In genomic region chr14:55052496-55052895, GRCm38 (mm10) we compare ENCODE assay signal across 11 mouse cellular contexts. TPM values are rescaled to one million over a fixed set of nuclear protein-coding genes. Genes with fewer than 3 reads are reported as not detected.
A peak's percentile ranks its signal among the peaks of the same experiment; 100 is the strongest.
DNase-seq lines count a peak whose midpoint lies in the region; ATAC-seq and TF ChIP-seq lines count a peak whose summit lies in the region.
"Had no signal": no experiment of that assay in that cellular context is flagged by ENCODE, and none has a peak within 500 bp of the region (broad histone marks: within the 10 kb centered on the region; RNA-seq: fewer than 3 reads in every experiment).

No protein-coding gene starts in this region.

- H3K36me3 ChIP-seq in kidney, embryonic 14.5 days (ENCODE audit: control insufficient read depth, insufficient read depth, low read length) = no peaks in the 10 kb centered on the region
- no peaks in the 10 kb centered on the region for H3K36me3 ChIP-seq in midbrain, postnatal 0 days (ENCODE audit: insufficient read depth, low read length)
- H3K36me3 ChIP-seq: G1E; limb, embryonic 13.5 days had no signal

- H3K4me3 ChIP-seq in kidney, embryonic 14.5 days (ENCODE audit: low read length) = no peak overlapping the region
- no peak overlapping the region for H3K4me3 ChIP-seq in midbrain, postnatal 0 days (ENCODE audit: low read depth, low read length)
- H3K4me3 ChIP-seq: erythroblast, embryonic 14.5 days; limb, embryonic 13.5 days had no signal

- no peak for ATAC-seq in kidney, embryonic 14.5 days (ENCODE audit: low FRiP score, low TSS enrichment)
- ATAC-seq in midbrain, postnatal 0 days (ENCODE audit: low FRiP score) = no peak
- ATAC-seq in megakaryocyte-erythroid progenitor cell, adult 5-6 weeks (replicated peaks; ENCODE audit: low FRiP score, low TSS enrichment, poor library complexity, severe bottlenecking) = no peak

- peak; percentile 19 for DNase-seq in kidney, adult 18-20 months
- DNase-seq in brain, embryonic 18.5 days (ENCODE audit: low read depth, low spot score) = peak; percentile 85
- DNase-seq in frontal cortex, postnatal 14 days (ENCODE audit: low spot score in 2 of 2) = peak; percentile 69 to 75
- DNase-seq in midbrain, postnatal 0 days (ENCODE audit: low spot score) = peak; percentile 95
- no peak for DNase-seq in gastrocnemius, postnatal 36 days
- no peak for DNase-seq in spleen, adult 12 weeks (ENCODE audit: low spot score)

- no peaks in the 10 kb centered on the region for H3K27me3 ChIP-seq in kidney, embryonic 14.5 days (ENCODE audit: control insufficient read depth, insufficient read depth, low read length)
- no peaks in the 10 kb centered on the region for H3K27me3 ChIP-seq in midbrain, postnatal 0 days (ENCODE audit: insufficient read depth, low read length)
- H3K27me3 ChIP-seq: limb, embryonic 13.5 days had no signal

- H3K9ac ChIP-seq in kidney, embryonic 14.5 days (ENCODE audit: low read depth, low read length) = no peak overlapping the region
- no peak overlapping the region for H3K9ac ChIP-seq in midbrain, postnatal 0 days (replicated peaks; ENCODE audit: low read length, poor library complexity, severe bottlenecking)
- H3K9ac ChIP-seq: limb, embryonic 13.5 days had no signal

- 89% methylated on average over 9 of the region's 9 CpGs for WGBS in kidney, embryonic 14.5 days
- 32% methylated on average over 9 of the region's 9 CpGs for WGBS in midbrain, postnatal 0 days

- TF ChIP-seq CTCF in midbrain, postnatal 0 days (IDR thresholded peaks at IDR 0.05) = no peak

- no peak overlapping the region for H3K4me2 ChIP-seq in kidney, embryonic 14.5 days (replicated peaks; ENCODE audit: low read depth, low read length)
- peak overlapping the region; percentile 48 for H3K4me2 ChIP-seq in midbrain, postnatal 0 days (ENCODE audit: low read depth, low read length, poor library complexity, severe bottlenecking)
- H3K4me2 ChIP-seq: limb, embryonic 13.5 days had no signal

- no peak overlapping the region for H3K27ac ChIP-seq in kidney, embryonic 14.5 days (ENCODE audit: low read depth, low read length)
- H3K27ac ChIP-seq in midbrain, postnatal 0 days (ENCODE audit: low read depth, low read length) = peak overlapping the region; percentile 44
- H3K27ac ChIP-seq: limb, embryonic 13.5 days had no signal

- no peaks in the 10 kb centered on the region for H3K9me3 ChIP-seq in kidney, embryonic 14.5 days (ENCODE audit: control insufficient read depth, low read length)
- H3K9me3 ChIP-seq in midbrain, postnatal 0 days (ENCODE audit: low read length) = no peaks in the 10 kb centered on the region
- H3K9me3 ChIP-seq: G1E; limb, embryonic 13.5 days had no signal

- no peaks in the 10 kb centered on the region for H3K4me1 ChIP-seq in kidney, embryonic 14.5 days (ENCODE audit: control insufficient read depth, insufficient read depth, low read length)
- 0 out of 2 replicates have a peak, but pooled peaks cover 3% of the 10 kb centered on the region for H3K4me1 ChIP-seq in midbrain, postnatal 0 days (ENCODE audit: insufficient read depth, low read length)

- intact Hi-C loops in gastrocnemius, postnatal 36 days (cut with DNase I) = no loop called here

RNA-seq across cellular contexts. Expression of gene Ngdn, which starts 37.2 kb away (rescaled TPM):
- polyA plus RNA-seq in kidney, embryonic 14.5 days (2014; fragmentation: Nextera tagmentation; extraction: Ambion mirVana) = 80.8 and 109 TPM in 2 replicates
- 20.9 and 29.6 TPM in 2 replicates for total RNA-seq in midbrain, postnatal 0 days (2014; rRNA removed)
- polyA plus RNA-seq in midbrain, postnatal 0 days (2015; fragmentation: Nextera tagmentation; extraction: Ambion mirVana) = 44.3 and 48.1 TPM in 2 replicates
- 10 to 100 TPM; 13.9 to 18.1 TPM for total RNA-seq in gastrocnemius, postnatal 36 days (2021)
- 63.6 and 71.5 TPM in 2 replicates for total RNA-seq in megakaryocyte-erythroid progenitor cell, adult 5-6 weeks (2014; fragmentation: Nextera tagmentation)
- total RNA-seq in megakaryocyte-erythroid progenitor cell, adult 5-6 weeks (2017) = 53.4 and 64.6 TPM in 2 replicates

RNA-seq across cellular contexts. Expression of gene Zfhx2, which starts 39.6 kb away (rescaled TPM):
- polyA plus RNA-seq in kidney, embryonic 14.5 days (2014; fragmentation: Nextera tagmentation; extraction: Ambion mirVana) = 5.8 and 6.4 TPM in 2 replicates
- total RNA-seq in midbrain, postnatal 0 days (2014; rRNA removed) = 16.4 and 18.6 TPM in 2 replicates
- 11.2 and 14.2 TPM in 2 replicates for polyA plus RNA-seq in midbrain, postnatal 0 days (2015; fragmentation: Nextera tagmentation; extraction: Ambion mirVana)
- total RNA-seq in gastrocnemius, postnatal 36 days (2021) = 1 to 10 TPM; 3.5 to 3.7 TPM
- total RNA-seq in megakaryocyte-erythroid progenitor cell, adult 5-6 weeks (2014; fragmentation: Nextera tagmentation) = 5.6 and 7.8 TPM in 2 replicates
- 0.19 and 1.4 TPM in 2 replicates for total RNA-seq in megakaryocyte-erythroid progenitor cell, adult 5-6 weeks (2017)

RNA-seq across cellular contexts. Expression of gene Thtpa, which starts 42.1 kb away (rescaled TPM):
- 14.5 and 21.8 TPM in 2 replicates for polyA plus RNA-seq in kidney, embryonic 14.5 days (2014; fragmentation: Nextera tagmentation; extraction: Ambion mirVana)
- total RNA-seq in midbrain, postnatal 0 days (2014; rRNA removed) = 38.0 and 42.1 TPM in 2 replicates
- 32.5 and 35.2 TPM in 2 replicates for polyA plus RNA-seq in midbrain, postnatal 0 days (2015; fragmentation: Nextera tagmentation; extraction: Ambion mirVana)
- total RNA-seq in gastrocnemius, postnatal 36 days (2021) = 10 to 100 TPM; 10.1 to 13.6 TPM
- 9.2 and 10.4 TPM in 2 replicates for total RNA-seq in megakaryocyte-erythroid progenitor cell, adult 5-6 weeks (2014; fragmentation: Nextera tagmentation)
- total RNA-seq in megakaryocyte-erythroid progenitor cell, adult 5-6 weeks (2017) = 5.1 and 6.4 TPM in 2 replicates

RNA-seq across cellular contexts. Expression of gene Ap1g2, which starts 53.9 kb away (rescaled TPM):
- 11.4 and 17.8 TPM in 2 replicates for polyA plus RNA-seq in kidney, embryonic 14.5 days (2014; fragmentation: Nextera tagmentation; extraction: Ambion mirVana)
- total RNA-seq in midbrain, postnatal 0 days (2014; rRNA removed) = 8.2 and 11.6 TPM in 2 replicates
- polyA plus RNA-seq in midbrain, postnatal 0 days (2015; fragmentation: Nextera tagmentation; extraction: Ambion mirVana) = 6.6 and 8.9 TPM in 2 replicates
- 1 to 10 TPM; 4.0 to 5.1 TPM for total RNA-seq in gastrocnemius, postnatal 36 days (2021)
- 66.7 and 109 TPM in 2 replicates for total RNA-seq in megakaryocyte-erythroid progenitor cell, adult 5-6 weeks (2014; fragmentation: Nextera tagmentation)
- total RNA-seq in megakaryocyte-erythroid progenitor cell, adult 5-6 weeks (2017) = 13.3 and 27.0 TPM in 2 replicates

RNA-seq across cellular contexts. Expression of gene Myh7, which starts 58.1 kb away (rescaled TPM):
- 0.11 and 2.0 TPM in 2 replicates for polyA plus RNA-seq in kidney, embryonic 14.5 days (2014; fragmentation: Nextera tagmentation; extraction: Ambion mirVana)
- 1.8 and 3.2 TPM in 2 replicates for total RNA-seq in midbrain, postnatal 0 days (2014; rRNA removed)
- polyA plus RNA-seq in midbrain, postnatal 0 days (2015; fragmentation: Nextera tagmentation; extraction: Ambion mirVana) = 9.6 and 10.3 TPM in 2 replicates
- 1,000 to 10,000 TPM in 1 of 2 experiments, 100 to 1,000 TPM in 1; 194 to 1,204 TPM for total RNA-seq in gastrocnemius, postnatal 36 days (2021)
- total RNA-seq in megakaryocyte-erythroid progenitor cell, adult 5-6 weeks (2014; fragmentation: Nextera tagmentation) = not detected in 2 replicates
- total RNA-seq in megakaryocyte-erythroid progenitor cell, adult 5-6 weeks (2017) = not detected in 2 replicates
- polyA plus RNA-seq: erythroblast, embryonic 14.5 days had no signal

Comparison
In these comparisons a context has a peak if more than half of its experiments do, and no peak if none do; other contexts are left out.
1. DNase-seq: peak in kidney, adult 18-20 months (single experiment), brain, embryonic 18.5 days (single experiment), frontal cortex, postnatal 14 days (2 of 2) and midbrain, postnatal 0 days (single experiment); none in gastrocnemius, postnatal 36 days (0 of 2) and spleen, adult 12 weeks (single experiment).